Mouse (Mus musculus) CH12.LX (cell line): ENCODE measurements around the gene Mvd. TPM values are rescaled to one million over a fixed set of nuclear protein-coding genes. Genes with fewer than 3 reads are reported as not detected.

Experiments used
- DNase-seq: peaks from one replicate; pipeline ENCODE4 v3.0.0-alpha.2; 2013; ENCODE audit errors: extremely low read depth
- H3K27ac ChIP-seq: 2 replicates; pipeline ENCODE4 v1.5.1; 2012; ENCODE audit warnings: low read depth, mild to moderate bottlenecking, control low read depth, moderate library complexity; ENCODE audit not compliant: insufficient read depth
- H3K27me3 ChIP-seq: replicated peaks from 2 replicates; pipeline ENCODE3; 2012; ENCODE audit warnings: inconsistent platforms
- H3K36me3 ChIP-seq, 2 experiments: replicated peaks in 1 of 2; 2 replicates each; pipeline versions ENCODE3 to v1.6.1; 2012; ENCODE audit warnings: inconsistent platforms in 1 of 2, low read length in 1 of 2, mild to moderate bottlenecking in 1 of 2, mixed read lengths in 1 of 2, moderate library complexity in 1 of 2; ENCODE audit not compliant: control insufficient read depth in 1 of 2, insufficient read depth in 1 of 2
- H3K4me1 ChIP-seq, 2 experiments: 2 replicates each; pipeline ENCODE4 v1.6.1; 2012; ENCODE audit warnings: inconsistent platforms in 1 of 2, moderate library complexity in 1 of 2; ENCODE audit not compliant: insufficient read depth in 2 of 2, control insufficient read depth in 1 of 2
- H3K4me2 ChIP-seq: 2 replicates; pipeline ENCODE4 v1.6.1; 2012; ENCODE audit warnings: low read depth, mild to moderate bottlenecking, control low read depth; ENCODE audit not compliant: poor library complexity, insufficient read depth, severe bottlenecking
- H3K4me3 ChIP-seq, 3 experiments: fragments of 150-350 bp in 1 of 3; sonication (generic) in 1 of 3; replicated peaks in 1 of 3; 2 replicates each; pipeline versions ENCODE3 to v1.5.1; 2011 to 2012; ENCODE audit warnings: low read depth in 2 of 3, low read length in 2 of 3, mild to moderate bottlenecking in 2 of 3, moderate library complexity in 2 of 3, control low read depth in 1 of 3, improper control_type of control experiment in 1 of 3, inconsistent platforms in 1 of 3, mixed read lengths in 1 of 3; ENCODE audit not compliant: poor library complexity in 1 of 3
- H3K79me2 ChIP-seq: replicated peaks from 2 replicates; pipeline ENCODE4 v1.6.1; 2012; ENCODE audit warnings: mild to moderate bottlenecking, moderate library complexity; ENCODE audit not compliant: control insufficient read depth, poor library complexity, insufficient read depth, severe bottlenecking; ENCODE audit errors: extremely low read depth
- H3K9ac ChIP-seq: 2 replicates; pipeline ENCODE4 v1.6.1; 2012; ENCODE audit warnings: low read depth, mild to moderate bottlenecking, control low read depth, moderate library complexity; ENCODE audit not compliant: insufficient read depth
- H3K9me3 ChIP-seq: replicated peaks from 2 replicates; pipeline ENCODE3; 2012; ENCODE audit warnings: low read length, inconsistent platforms, mixed read lengths
- CHD1 ChIP-seq: IDR thresholded peaks from 2 replicates; pipeline ENCODE4 v1.6.1; 2012; ENCODE audit warnings: low read depth, low read length, improper control_type of control experiment, inconsistent platforms
- CHD2 ChIP-seq: IDR thresholded peaks from 2 replicates; pipeline ENCODE4 v1.6.1; 2011; ENCODE audit warnings: low read length, improper control_type of control experiment
- CTCF ChIP-seq, 2 experiments: IDR thresholded peaks in 1 of 2; conservative IDR thresholded peaks in 1 of 2; 2 replicates each; pipeline ENCODE4 v1.5.1; 2011 to 2012; ENCODE audit warnings: low read depth in 2 of 2, low read length in 2 of 2, improper control_type of control experiment in 1 of 2, inconsistent platforms in 1 of 2, mild to moderate bottlenecking in 1 of 2, moderate library complexity in 1 of 2
- E2F4 ChIP-seq: IDR thresholded peaks from 2 replicates; pipeline ENCODE4 v1.6.1; 2011; ENCODE audit warnings: low read depth, low read length, improper control_type of control experiment; ENCODE audit not compliant: insufficient replicate concordance
- ELF1 ChIP-seq: IDR thresholded peaks from 2 replicates; pipeline ENCODE4 v1.6.1; 2014; ENCODE audit warnings: low read depth, mild to moderate bottlenecking, inconsistent platforms, low read length, improper control_type of control experiment
- GABPA ChIP-seq: IDR thresholded peaks from 2 replicates; pipeline ENCODE4 v1.6.1; 2012; ENCODE audit warnings: low read depth, low read length, improper control_type of control experiment, inconsistent platforms; ENCODE audit not compliant: insufficient replicate concordance
- IRF4 ChIP-seq: IDR thresholded peaks from 2 replicates; pipeline ENCODE4 v1.6.1; 2014; ENCODE audit warnings: low read depth, mild to moderate bottlenecking, inconsistent platforms, low read length, improper control_type of control experiment
- JUN ChIP-seq: IDR thresholded peaks from 2 replicates; pipeline ENCODE4 v1.6.1; 2011; ENCODE audit warnings: low read depth, mild to moderate bottlenecking, low read length, improper control_type of control experiment, moderate library complexity; ENCODE audit not compliant: insufficient read depth
- KAT2A ChIP-seq: IDR thresholded peaks from 2 replicates; pipeline ENCODE4 v1.6.1; 2012; ENCODE audit warnings: low read length, improper control_type of control experiment, inconsistent platforms; ENCODE audit not compliant: insufficient replicate concordance
- MAFK ChIP-seq: IDR thresholded peaks from 2 replicates; pipeline ENCODE4 v1.6.1; 2011; ENCODE audit warnings: low read length, improper control_type of control experiment; ENCODE audit not compliant: insufficient replicate concordance
- MYC ChIP-seq: IDR thresholded peaks from 2 replicates; pipeline ENCODE4 v1.6.1; 2011; ENCODE audit warnings: low read depth, mild to moderate bottlenecking, improper control_type of control experiment, low read length
- RCOR1 ChIP-seq: conservative IDR thresholded peaks from 2 replicates; pipeline ENCODE4 v1.6.1; 2012; ENCODE audit warnings: low read depth, mild to moderate bottlenecking, inconsistent platforms, low read length, improper control_type of control experiment
- SIN3A ChIP-seq: IDR thresholded peaks from 2 replicates; pipeline ENCODE4 v1.6.1; 2012; ENCODE audit warnings: low read length, improper control_type of control experiment, inconsistent platforms
- SMC3 ChIP-seq: IDR thresholded peaks from 2 replicates; pipeline ENCODE4 v1.6.1; 2011; ENCODE audit warnings: low read depth, low read length, improper control_type of control experiment
- UBTF ChIP-seq: IDR thresholded peaks from 2 replicates; pipeline ENCODE4 v1.6.1; 2012; ENCODE audit warnings: low read depth, mild to moderate bottlenecking, inconsistent platforms, low read length, improper control_type of control experiment, moderate library complexity
- USF1 ChIP-seq: IDR thresholded peaks from 2 replicates; pipeline ENCODE4 v1.6.1; 2014; ENCODE audit warnings: low read depth, mild to moderate bottlenecking, inconsistent platforms, low read length, improper control_type of control experiment
- ZC3H11A ChIP-seq: IDR thresholded peaks from 2 replicates; pipeline ENCODE4 v1.6.1; 2012; ENCODE audit warnings: low read depth, mild to moderate bottlenecking, inconsistent platforms, low read length, improper control_type of control experiment
- dilution Hi-C: fragments of 300-500 bp; cut with MboI; formaldehyde crosslinking; loops from 2 replicates; pipeline ENCODE4 v1.14.3; 2020; ENCODE audit warnings: low sequenced_read_pairs; ENCODE audit not compliant: extremely low pct_unique_long_range_greater_than_20kb, extremely low pct_ligation_motif_present
- in situ Hi-C: fragments of 300-500 bp; cut with MboI; formaldehyde crosslinking; loops from 3 replicates; pipeline ENCODE4 v1.14.3; 2019; ENCODE audit warnings: low sequenced_read_pairs, low pct_ligation_motif_present, low pct_unique_long_range_greater_than_20kb, mixed read lengths
- polyA plus RNA-seq: library from polyadenylated mRNA; unstranded; fragments of >175 nt; gene quantifications from 2 replicates; pipeline ENCODE4 v1.2.1, GENCODE M21; 2012; ENCODE audit warnings: low read depth; ENCODE audit not compliant: insufficient read length
- total RNA-seq, 2 experiments: library from RNA; depleted of rRNA; stranded (reverse); fragments of 300-350 nt in 1 of 2; fragments of >200 nt in 1 of 2; gene quantifications; 2 replicates each; pipeline ENCODE4 v1.2.3; 2012 to 2014

The Mvd gene
- total and polyA plus RNA-seq, 3 experiments, result 47.3 to 80.3 (median 54.0) TPM

GRCm38 (mm10) chr8:122464985-122465384 lies 21.8 kb upstream of the Mvd start:
- Histone ChIP-seq H3K4me1 (peaks cover 7 to 29% of the 10 kb centered on the region in 2 experiments), H3K9ac (no peak overlapping the region), H3K79me2 (no peaks in the 10 kb centered on the region), H3K9me3 (peaks cover 3% of the 10 kb centered on the region), H3K27me3 (peaks cover 21% of the 10 kb centered on the region), H3K4me3 (no peak overlapping the region), H3K36me3 (peaks cover 19 to 51% of the 10 kb centered on the region in 2 experiments), H3K4me2 (no peak overlapping the region), H3K27ac (no peak overlapping the region)
- DNase-seq, result no peak
- TF ChIP-seq CHD2, result no peak
- TF ChIP-seq RCOR1, result no peak
- TF ChIP-seq MAFK, result no peak
- no peak for TF ChIP-seq E2F4
- no peak for TF ChIP-seq SMC3
- no peak for TF ChIP-seq CHD1
- TF ChIP-seq MYC, result no peak
- no peak for TF ChIP-seq JUN
- TF ChIP-seq USF1, result no peak
- TF ChIP-seq KAT2A, result no peak
- TF ChIP-seq ZC3H11A, result no peak
- no peak for TF ChIP-seq GABPA
- TF ChIP-seq UBTF, result no peak
- no peak for TF ChIP-seq IRF4
- no peak for TF ChIP-seq CTCF (conservative IDR thresholded peaks at IDR 0.05 in 1 of 2, IDR thresholded peaks at IDR 0.05 in 1 of 2; ENCODE audit: low read depth in 2 of 2, low read length in 2 of 2)
- TF ChIP-seq SIN3A, result no peak
- in situ Hi-C loops, result no loop called here
- dilution Hi-C loops, result no loop called here

DNA sequence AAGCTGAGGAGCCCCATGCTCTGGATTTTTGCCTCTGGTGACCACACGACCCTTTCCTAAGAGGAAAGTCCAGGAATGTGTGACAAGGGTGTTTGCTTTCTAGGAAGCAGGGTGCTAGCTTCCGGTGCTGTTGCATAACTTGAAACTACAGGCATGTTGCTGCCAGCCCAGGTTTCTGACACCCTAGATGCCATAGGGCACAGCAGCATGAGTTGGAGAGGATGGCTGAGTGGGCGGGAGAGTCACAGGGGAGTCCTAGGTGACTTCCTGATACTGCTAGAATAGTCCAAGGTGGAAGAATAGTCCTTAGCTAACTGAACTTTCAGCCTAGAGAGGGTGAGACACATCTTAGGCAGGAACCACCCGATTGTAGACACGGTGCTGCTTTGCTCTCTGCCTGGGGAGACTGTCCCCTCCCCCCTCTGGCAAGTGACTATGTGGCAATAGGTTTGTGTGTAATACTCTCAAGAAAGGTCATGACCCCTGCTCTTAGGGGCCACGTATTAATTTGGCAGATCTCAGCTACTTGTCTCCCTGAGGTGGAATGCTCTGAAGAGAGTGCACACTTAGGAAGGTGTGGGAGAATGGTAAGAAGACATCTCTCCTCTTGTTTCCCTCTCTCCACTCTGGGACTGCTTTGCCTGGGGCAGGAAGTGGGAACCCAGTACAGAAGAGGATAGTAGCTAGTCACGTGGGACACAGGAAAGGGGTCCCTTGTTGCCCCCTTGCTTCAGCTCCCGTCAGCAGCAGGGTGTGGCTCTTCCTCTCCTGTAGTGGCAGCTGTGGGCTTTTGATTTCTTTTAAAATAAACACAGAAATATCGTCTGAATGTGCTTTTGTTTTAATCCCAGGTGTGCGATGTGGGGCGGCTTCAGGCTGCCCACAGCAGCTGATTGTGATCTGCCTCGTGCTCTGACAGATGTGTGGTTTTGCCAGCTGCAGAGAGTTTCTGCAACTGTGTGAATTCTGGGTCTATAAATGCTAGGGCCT lies 20.7 kb upstream of the Mvd start:
- no peak for TF ChIP-seq SMC3
- no peak for TF ChIP-seq MYC
- no peak for TF ChIP-seq IRF4
- TF ChIP-seq ELF1, result no peak
- no peak overlapping the region for H3K4me3 ChIP-seq
- peaks cover 25% of the 10 kb centered on the region for H3K27me3 ChIP-seq

More for the DNA sequence above, 20.7 kb upstream of the Mvd start:
- H3K9me3 ChIP-seq, result peaks cover 3% of the 10 kb centered on the region
- H3K27ac ChIP-seq, result no peak overlapping the region
- peaks cover 7 to 38% of the 10 kb centered on the region in 2 experiments for H3K4me1 ChIP-seq
- dilution Hi-C loops (no loop called here), in situ Hi-C loops (no loop called here)
- no peak overlapping the region for H3K9ac ChIP-seq
- no peak for DNase-seq
- H3K36me3 ChIP-seq, result peaks cover 19 to 41% of the 10 kb centered on the region in 2 experiments
- H3K79me2 ChIP-seq, result no peaks in the 10 kb centered on the region
- H3K4me2 ChIP-seq, result no peak overlapping the region
